Mouse (Mus musculus) heart, embryonic 11.5 days (tissue): ENCODE data around the gene Cachd1. TPM values are rescaled to one million over a fixed set of nuclear protein-coding genes. Genes with fewer than 3 reads are reported as not detected.

Experiments used
- ATAC-seq: fragments of 200-750 bp; cut with Nextera tagmentation; replicated peaks from 2 replicates; pipeline ENCODE4 v1.8.0; 2017; ENCODE audit warnings: moderate library complexity; ENCODE audit not compliant: insufficient number of reproducible peaks, low FRiP score, low TSS enrichment
- H3K27ac ChIP-seq: fragments of 300-500 bp; sonication (generic); 2 replicates; pipeline ENCODE4 v1.5.1; 2014; ENCODE audit warnings: mild to moderate bottlenecking, low read depth, low read length
- H3K27me3 ChIP-seq: fragments of 300-500 bp; sonication (generic); 2 replicates; pipeline ENCODE4 v1.6.1; 2014; ENCODE audit warnings: mild to moderate bottlenecking, low read length, mixed read lengths; ENCODE audit not compliant: control insufficient read depth, insufficient read depth
- H3K36me3 ChIP-seq: fragments of 300-500 bp; sonication (generic); 2 replicates; pipeline ENCODE4 v1.6.1; 2014; ENCODE audit warnings: mild to moderate bottlenecking, low read length, moderate library complexity, mixed read lengths; ENCODE audit not compliant: control insufficient read depth, insufficient read depth
- H3K4me1 ChIP-seq: fragments of 300-500 bp; sonication (generic); 2 replicates; pipeline ENCODE4 v1.6.1; 2014; ENCODE audit warnings: low read length; ENCODE audit not compliant: control insufficient read depth, insufficient read depth
- H3K4me2 ChIP-seq: fragments of 300-500 bp; sonication (generic); 2 replicates; pipeline ENCODE4 v1.6.1; 2014; ENCODE audit warnings: mild to moderate bottlenecking, moderate library complexity
- H3K4me3 ChIP-seq: fragments of 300-500 bp; sonication (generic); 2 replicates; pipeline ENCODE4 v1.5.1; 2014; ENCODE audit warnings: low read depth, low read length
- H3K9ac ChIP-seq: fragments of 300-500 bp; sonication (generic); 2 replicates; pipeline ENCODE4 v1.6.1; 2014; ENCODE audit warnings: mild to moderate bottlenecking, low read depth, low read length, moderate library complexity
- H3K9me3 ChIP-seq: fragments of 300-500 bp; sonication (generic); replicated peaks from 2 replicates; pipeline ENCODE4 v1.6.1; 2016; ENCODE audit warnings: low read length; ENCODE audit not compliant: control insufficient read depth
- WGBS: fragments of 180-500 bp; shearing (Covaris S2); extraction: QIAGEN DNeasy Blood & Tissue Kit; methylation state at CpG from one replicate; pipeline ENCODE4 v1.1.7; 2014; ENCODE audit not compliant: insufficient replicate concordance; 5-methylcytosine and 5-hydroxymethylcytosine counted together
- polyA plus RNA-seq: library from polyadenylated mRNA; unstranded; fragments of >200 nt; fragmentation: Nextera tagmentation; extraction: Ambion mirVana; gene quantifications from 2 replicates; pipeline ENCODE4 v1.2.1, GENCODE M21; 2014

Gene Cachd1
- 9.3 and 16.3 TPM in 2 replicates for polyA plus RNA-seq

- H3K4me3 ChIP-seq, result peak within 1 kb of the TSS; percentile 82
- H3K27me3 ChIP-seq, result no peaks in the 10 kb centered on the region; the same call in 1 of the 2 replicates
- ATAC-seq, result peak; percentile 73
- peak within 1 kb of the TSS; percentile 92 for H3K27ac ChIP-seq
- H3K9ac ChIP-seq, result peak within 1 kb of the TSS; percentile 92
- no peaks in the 10 kb centered on the region for H3K36me3 ChIP-seq
- peak within 1 kb of the TSS; percentile 92 for H3K4me2 ChIP-seq
- H3K4me1 ChIP-seq, result peaks cover 6% of the 10 kb centered on the region; the same call in 1 of the 2 replicates
- H3K9me3 ChIP-seq, result no peaks in the 10 kb centered on the region
- under 1% methylated on average over 50 of the region's 50 CpGs for WGBS
Observed at GRCm38 (mm10) chr4:100776043-100776870, at the start of gene Cachd1. Gene Cachd1 (plus strand): TSS chr4:100776675.

- Histone ChIP-seq H3K4me3 (no peak overlapping the region), H3K4me1 (no peaks in the 10 kb centered on the region), H3K4me2 (no peak overlapping the region), H3K27ac (no peak overlapping the region), H3K9me3 (no peaks in the 10 kb centered on the region), H3K9ac (no peak overlapping the region), H3K36me3 (no peaks in the 10 kb centered on the region), H3K27me3 (no peaks in the 10 kb centered on the region)
- no peak for ATAC-seq
- WGBS, result 80% methylated on average over 5 of the region's 5 CpGs
Observed at GRCm38 (mm10) chr4:100728896-100729479, 47.5 kb upstream of the Cachd1 start.

- no peak for ATAC-seq
- 77% methylated on average over 9 of the region's 9 CpGs for WGBS
- Histone ChIP-seq H3K9me3 (no peaks in the 10 kb centered on the region), H3K9ac (no peak overlapping the region), H3K36me3 (no peaks in the 10 kb centered on the region), H3K4me1 (no peaks in the 10 kb centered on the region), H3K27me3 (no peaks in the 10 kb centered on the region), H3K4me2 (no peak overlapping the region), H3K27ac (no peak overlapping the region), H3K4me3 (no peak overlapping the region)
Observed at GRCm38 (mm10) chr4:100735098-100735935, 41.2 kb upstream of the Cachd1 start.

- no peak for ATAC-seq
- Histone ChIP-seq H3K9ac (no peak overlapping the region), H3K27me3 (no peaks in the 10 kb centered on the region), H3K4me3 (no peak overlapping the region), H3K36me3 (no peaks in the 10 kb centered on the region), H3K4me1 (no peaks in the 10 kb centered on the region), H3K9me3 (no peaks in the 10 kb centered on the region), H3K4me2 (no peak overlapping the region), H3K27ac (no peak overlapping the region)
- 87% methylated on average over 9 of the region's 9 CpGs for WGBS
Observed at GRCm38 (mm10) chr4:100735936-100736349, 40.5 kb upstream of the Cachd1 start.

- no peak overlapping the region for H3K4me2 ChIP-seq
- no peak for ATAC-seq
- H3K27ac ChIP-seq, result no peak overlapping the region
- 0 out of 2 replicates have a peak, but pooled peaks cover 3% of the 10 kb centered on the region for H3K9me3 ChIP-seq
- H3K4me3 ChIP-seq, result no peak overlapping the region
- no peaks in the 10 kb centered on the region for H3K36me3 ChIP-seq
- no peak overlapping the region for H3K9ac ChIP-seq
- 76% methylated on average over 8 of the region's 8 CpGs for WGBS
- H3K4me1 ChIP-seq, result no peaks in the 10 kb centered on the region
- no peaks in the 10 kb centered on the region for H3K27me3 ChIP-seq
Observed at GRCm38 (mm10) chr4:100743615-100744014, 32.9 kb upstream of the Cachd1 start.

- H3K4me2 ChIP-seq, result no peak overlapping the region
- H3K27ac ChIP-seq, result no peak overlapping the region
- H3K4me1 ChIP-seq, result no peaks in the 10 kb centered on the region
- no peak overlapping the region for H3K9ac ChIP-seq
- no peaks in the 10 kb centered on the region for H3K27me3 ChIP-seq
- 60% methylated on average over 2 of the region's 2 CpGs for WGBS
- no peaks in the 10 kb centered on the region for H3K9me3 ChIP-seq
- no peak for ATAC-seq
- no peak overlapping the region for H3K4me3 ChIP-seq
- no peaks in the 10 kb centered on the region for H3K36me3 ChIP-seq
Observed at GRCm38 (mm10) chr4:100752278-100752677, 24.2 kb upstream of the Cachd1 start.

GRCm38 (mm10) chr4:100755632-100756031 lies 20.8 kb upstream of the Cachd1 start:
- Histone ChIP-seq H3K27me3 (no peaks in the 10 kb centered on the region), H3K4me3 (no peak overlapping the region), H3K27ac (no peak overlapping the region), H3K9ac (no peak overlapping the region), H3K4me2 (no peak overlapping the region), H3K9me3 (no peaks in the 10 kb centered on the region), H3K4me1 (no peaks in the 10 kb centered on the region), H3K36me3 (no peaks in the 10 kb centered on the region)
- ATAC-seq, result no peak
- 13% methylated on average over 8 of the region's 8 CpGs for WGBS

GRCm38 (mm10) chr4:100756499-100756898 lies 20.0 kb upstream of the Cachd1 start:
- no peak for ATAC-seq
- Histone ChIP-seq H3K27me3 (no peaks in the 10 kb centered on the region), H3K4me2 (no peak overlapping the region)

More at GRCm38 (mm10) chr4:100756499-100756898, 20.0 kb upstream of the Cachd1 start:
- Histone ChIP-seq H3K9ac (no peak overlapping the region), H3K9me3 (no peaks in the 10 kb centered on the region), H3K4me3 (no peak overlapping the region), H3K4me1 (no peaks in the 10 kb centered on the region), H3K27ac (no peak overlapping the region), H3K36me3 (no peaks in the 10 kb centered on the region)
